Mouse (Mus musculus) lung, postnatal 10 days (tissue): ENCODE measurements around the gene Edrf1.

Experiments
- DNase-seq: peaks from one replicate; pipeline ENCODE4 v3.0.0; 2021

The Edrf1 gene

DNA sequence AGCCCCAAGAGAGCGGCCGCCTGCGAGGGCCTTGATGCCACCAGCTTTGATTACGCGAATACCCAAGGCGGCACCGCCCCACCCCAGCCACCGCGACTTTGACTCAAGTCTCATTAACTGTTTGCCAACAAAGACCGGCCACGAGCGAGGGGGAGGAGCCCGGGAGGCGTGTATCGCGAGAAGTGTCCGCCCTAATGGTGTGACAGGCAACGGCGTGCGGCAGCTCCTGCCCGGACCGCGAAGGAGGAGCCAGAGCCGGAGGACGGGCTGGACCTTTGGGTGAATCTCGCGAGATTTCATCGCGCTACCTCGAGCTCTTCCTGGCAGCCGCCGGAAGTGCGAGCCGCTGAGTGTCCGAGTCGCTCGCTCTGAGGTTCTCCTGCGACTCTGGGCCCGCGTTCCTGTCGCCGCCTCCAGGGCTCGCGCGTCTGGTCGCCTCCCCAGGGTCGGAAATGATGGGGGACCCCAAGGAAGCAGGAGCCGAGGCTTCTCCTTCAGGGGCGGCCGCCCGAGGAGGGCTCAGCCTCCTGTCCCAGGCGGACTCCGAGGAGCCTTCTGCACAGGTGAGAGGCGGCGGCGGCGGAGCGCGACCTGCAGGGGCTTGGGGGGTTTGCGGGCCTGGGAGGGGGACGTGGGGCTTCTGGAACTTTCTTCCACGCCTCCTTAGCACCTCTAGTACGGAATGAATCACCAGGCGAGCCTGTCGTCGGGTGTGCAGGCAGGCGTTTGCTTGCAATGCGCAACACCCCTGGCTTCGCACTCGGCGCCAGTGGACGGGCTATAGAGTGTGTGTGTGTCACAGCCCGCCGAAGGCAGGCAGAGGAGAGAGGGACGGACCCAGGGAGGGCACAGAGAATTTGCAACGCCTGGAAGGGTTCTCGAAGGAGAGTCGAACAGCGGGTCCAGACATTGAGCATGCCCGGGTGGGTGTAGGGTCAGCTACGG, at the start of gene Edrf1:
Gene Edrf1, plus strand, starts transcription at position 183 of the 945 bp plus-strand sequence.
- peak; percentile 100 for DNase-seq

DNA sequence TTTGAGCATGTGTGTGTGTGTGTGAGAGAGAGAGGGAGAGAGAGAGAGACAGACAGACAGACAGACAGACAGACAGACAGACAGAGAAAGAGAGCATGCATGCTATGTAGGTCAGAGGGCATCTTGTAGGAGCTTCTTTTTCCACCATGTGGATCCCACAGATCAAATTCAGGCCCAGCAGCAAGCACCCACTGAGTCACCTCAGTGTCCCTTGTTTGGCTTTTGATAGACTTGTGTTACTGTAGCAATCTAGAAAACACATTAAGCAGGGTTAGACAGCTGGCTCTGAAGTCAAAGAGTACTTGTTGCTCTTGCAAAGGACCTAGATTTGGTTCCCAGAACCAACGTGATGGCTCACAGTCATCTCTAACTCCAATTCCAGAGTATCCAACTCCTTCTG, 45.6 kb upstream of the Edrf1 start:
- DNase-seq, result no peak

DNA sequence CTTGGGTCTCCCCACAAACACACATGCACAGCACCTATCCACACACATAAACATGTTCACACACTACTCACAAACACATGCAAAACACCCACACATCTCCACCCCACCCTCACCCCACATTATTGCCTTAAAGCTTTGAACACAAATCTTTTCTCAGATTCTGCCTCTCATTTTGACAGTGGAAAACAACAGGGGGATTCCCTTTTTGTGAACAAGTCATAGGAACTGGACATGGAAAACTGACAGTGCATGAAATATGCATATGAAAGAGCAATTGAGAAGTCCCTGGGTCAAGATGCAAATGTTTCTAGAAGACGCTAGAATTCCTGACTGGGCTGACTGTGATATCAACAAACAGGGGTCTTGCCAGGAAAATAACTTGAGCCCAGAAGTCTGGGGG, 36.8 kb upstream of the Edrf1 start:
- DNase-seq, result no peak

DNA sequence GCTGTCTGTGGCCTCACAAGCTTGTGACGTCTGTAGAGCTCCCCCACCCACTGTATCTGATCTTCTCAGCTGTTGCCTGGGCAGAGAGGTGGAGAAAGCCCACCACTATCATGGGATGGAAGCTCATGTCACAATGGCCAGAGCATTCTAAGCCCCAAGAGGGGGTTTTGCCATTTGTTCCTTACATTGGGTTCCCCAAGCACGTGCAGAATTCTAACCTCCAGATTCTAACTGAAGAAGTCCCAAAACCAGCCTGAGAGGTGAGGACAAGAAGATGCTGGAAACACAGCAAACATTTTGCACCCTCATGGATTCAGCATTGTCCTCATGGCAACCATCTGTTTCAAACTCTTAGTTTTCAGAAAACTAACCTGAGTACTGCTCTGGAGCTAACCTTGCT, 35.3 kb upstream of the Edrf1 start, which contains the start of gene Tex36:
Gene Tex36, minus strand, starts transcription at position 101 of the 400 bp plus-strand sequence.
- no peak for DNase-seq

DNA sequence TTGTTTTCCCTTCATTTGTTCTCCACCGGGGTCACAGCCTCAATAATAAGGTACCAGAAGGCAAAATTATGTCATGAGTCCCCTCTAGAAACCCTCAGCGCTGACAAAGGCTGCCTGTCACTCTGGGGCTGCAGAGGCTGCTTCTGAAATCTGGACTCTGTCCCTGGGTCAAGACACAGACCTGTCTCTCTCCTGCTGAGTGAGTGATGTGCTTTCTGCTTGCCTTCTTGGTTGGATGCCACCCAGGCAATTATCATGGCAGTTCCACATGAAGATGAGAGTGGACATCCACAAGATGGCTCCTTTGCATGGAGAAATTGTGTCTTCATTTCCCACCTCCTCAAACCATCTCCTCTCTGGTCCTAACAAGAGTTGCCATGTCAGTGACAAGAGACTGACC, 34.2 kb upstream of the Edrf1 start:
- no peak for DNase-seq

DNA sequence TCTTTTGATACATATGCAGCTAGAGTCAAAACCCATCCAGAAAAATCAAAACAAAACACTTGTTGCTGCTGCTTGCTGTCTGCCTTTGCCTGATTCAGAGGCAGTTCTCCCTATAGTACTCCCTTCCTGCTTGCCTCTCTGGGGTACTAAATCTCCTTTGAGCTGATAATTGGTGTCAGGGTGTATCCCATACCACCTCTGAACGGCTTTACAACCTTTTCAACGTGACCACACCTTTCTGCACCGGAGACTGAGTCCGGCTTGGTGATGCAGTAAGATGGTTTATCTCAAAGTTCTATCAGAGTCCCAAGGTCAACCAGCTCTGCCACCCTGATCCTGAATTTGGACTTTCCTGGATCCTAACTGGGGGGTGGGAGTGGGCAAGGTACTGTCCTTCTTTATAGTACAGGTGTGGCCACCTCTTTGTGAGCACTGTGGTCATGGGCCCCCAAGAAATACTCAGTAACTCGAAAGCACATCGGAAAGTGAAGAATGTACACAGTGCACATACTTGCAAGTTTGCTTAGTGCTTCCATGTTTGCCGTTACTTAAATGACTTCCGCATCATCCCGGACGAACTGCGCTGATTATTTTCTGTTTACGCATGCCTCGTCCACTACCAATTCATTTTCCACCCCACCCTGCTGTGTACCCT, 32.8 kb upstream of the Edrf1 start:
- no peak for DNase-seq

DNA sequence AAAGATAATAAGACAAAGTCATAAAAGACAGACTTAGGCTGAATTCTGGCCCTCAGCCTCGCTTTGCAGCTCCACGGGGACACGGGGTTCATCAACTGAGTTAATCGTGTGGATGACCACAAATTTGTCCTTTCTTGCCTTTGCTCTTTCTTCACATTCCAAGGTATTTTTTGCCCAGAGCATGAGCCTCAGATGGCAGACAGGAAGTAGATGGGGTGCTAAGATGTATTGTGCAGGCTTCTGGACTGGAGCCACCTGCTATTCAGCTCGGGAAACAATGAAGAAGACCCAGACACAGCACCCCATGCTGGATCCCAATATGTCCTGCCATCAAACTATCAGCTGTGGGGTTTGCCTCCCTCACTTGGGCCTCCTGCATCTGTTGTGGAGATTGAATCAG, 30.0 kb upstream of the Edrf1 start:
- DNase-seq, result no peak

DNA sequence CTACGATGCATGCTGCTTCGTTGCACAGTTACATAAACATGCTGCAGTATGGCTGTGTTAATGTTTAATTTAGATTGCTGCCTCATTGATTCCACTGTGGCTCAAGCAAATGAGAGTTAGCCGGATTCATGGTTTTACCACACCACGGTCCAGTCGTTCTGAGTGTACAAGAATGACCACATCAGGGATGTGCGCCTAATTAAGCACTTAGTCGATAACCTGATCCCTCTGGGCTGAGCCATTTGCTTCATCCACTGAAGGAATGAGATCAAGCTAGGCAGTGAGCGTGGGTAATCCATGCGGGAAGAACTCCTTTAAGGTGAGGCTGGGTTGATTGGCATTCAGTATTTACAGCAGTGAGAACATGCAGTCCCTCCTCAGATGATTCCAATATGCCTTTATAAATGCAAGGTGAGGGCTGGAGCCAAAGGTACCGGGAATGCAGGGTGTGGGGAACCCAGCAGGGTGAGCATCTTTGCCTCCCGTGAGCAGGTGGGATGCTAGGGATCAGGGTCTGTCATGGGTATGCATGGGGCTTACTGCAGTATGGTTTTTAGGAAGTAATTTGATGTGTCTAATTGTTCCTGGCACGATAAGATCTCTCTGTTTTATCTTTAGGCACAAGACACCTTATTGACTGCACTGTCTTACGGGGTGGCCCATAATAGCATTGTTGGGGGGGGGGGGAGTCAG, 29.3 kb upstream of the Edrf1 start:
- DNase-seq, result no peak

DNA sequence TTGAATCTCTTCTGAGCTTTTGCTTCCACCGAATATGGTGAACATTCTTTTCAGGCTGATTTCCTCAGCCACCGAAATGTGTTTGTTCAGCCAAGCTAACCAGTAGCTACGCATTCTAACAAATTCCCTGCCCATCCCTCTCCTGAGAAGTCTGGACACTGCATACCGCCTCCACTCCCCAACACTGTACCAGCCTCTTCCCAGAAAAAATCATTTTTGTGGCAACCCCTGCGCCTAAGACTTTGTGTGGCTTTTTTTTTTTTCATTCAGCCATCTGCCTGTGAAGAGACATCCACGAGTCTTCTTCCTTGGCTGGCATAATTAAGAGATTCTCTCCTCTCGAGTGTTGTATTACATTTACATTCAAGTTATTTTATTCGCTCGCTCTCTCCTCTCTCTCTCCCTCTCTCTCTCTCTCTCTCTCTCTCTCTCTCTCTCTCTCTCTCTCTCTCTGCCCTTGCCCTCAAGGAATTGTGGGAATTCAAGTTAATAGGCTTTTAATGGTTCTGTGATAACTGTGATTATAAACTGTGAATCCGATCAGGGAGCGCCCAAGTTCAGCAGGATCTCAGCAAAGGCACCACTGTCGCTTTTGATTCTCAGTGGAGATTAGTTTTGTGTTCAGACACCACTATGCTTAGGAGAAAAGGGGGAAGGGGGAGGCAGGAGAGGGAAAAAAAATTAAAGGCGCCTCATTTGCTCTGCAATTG, 28.6 kb upstream of the Edrf1 start:
- no peak for DNase-seq

DNA sequence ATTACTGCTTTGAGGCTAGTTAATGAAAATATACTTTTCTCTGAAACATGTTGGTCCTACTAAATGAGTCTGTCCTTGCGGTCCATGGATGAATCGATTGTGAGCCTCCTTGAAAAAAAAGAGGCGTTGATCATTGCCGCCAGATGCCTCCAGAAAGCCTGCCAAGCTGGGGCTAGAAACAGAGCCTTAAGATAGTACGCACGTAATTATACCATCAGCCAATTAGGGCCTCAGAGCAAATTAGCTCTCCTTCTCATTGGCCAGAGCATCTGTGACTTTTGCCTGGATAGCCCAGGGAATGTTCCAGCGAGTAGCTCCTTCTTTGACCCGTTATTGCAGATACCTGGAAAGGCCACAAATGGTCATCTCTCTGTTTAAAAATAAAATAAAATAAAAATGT, 27.8 kb upstream of the Edrf1 start:
- peak; percentile 49 for DNase-seq

DNA sequence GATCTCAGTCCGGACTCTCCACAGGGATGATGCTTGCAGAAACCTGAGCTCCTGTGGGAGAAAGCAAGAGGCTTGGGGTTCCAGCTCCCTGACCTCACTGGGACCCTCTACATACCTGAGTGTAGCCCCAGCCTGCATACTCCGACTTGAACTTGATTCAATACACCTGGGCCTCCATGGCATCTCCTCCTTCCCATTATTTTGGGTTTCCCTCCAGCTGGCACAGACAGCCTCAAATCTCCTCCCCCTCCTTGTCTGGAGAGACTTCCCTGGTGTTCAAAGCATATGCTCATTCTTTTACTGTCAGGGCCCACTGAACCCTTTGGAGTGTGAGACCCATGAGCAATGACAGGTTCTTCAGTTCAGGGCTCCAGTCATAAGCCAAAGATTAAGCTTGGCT, 24.4 kb upstream of the Edrf1 start:
- DNase-seq, result no peak

DNA sequence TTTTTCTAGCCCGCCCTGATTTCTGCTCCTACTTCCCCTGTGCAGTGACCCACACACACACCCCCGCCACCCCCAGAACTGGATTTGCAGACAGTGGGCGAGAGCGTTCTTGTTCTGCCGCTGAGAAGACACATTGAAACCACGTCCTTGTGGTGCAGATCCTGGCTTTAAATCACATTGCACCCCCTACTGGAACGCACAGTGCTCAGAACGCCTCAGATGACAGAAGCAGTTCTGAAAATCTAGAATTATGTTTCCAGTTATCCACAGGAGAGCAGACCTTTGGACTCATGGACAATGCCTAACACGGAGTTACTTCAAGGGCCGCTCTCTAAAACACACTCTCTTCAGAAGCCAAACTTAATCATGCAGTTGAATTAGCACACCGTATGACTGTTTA, 16.6 kb upstream of the Edrf1 start:
- DNase-seq, result peak; percentile 30

DNA sequence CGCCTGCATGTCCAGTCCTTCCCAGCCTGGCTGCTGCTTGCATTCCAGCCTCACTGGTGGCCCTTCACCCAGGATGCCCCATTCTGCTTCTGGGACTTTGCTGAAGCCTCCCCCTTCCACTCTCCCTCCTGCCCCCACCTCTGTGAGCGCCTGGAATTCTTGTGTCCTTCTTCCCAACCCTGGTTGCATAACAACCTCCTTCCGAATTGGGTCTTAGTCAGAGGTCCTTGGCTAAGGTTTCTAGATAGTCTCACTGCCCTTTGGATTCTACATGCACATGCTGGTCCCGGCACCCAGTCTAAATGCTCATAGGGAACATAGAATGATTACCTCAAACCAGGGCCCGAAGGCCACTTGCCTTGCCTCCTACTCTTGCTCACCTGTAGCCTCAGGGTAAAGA, 14.1 kb upstream of the Edrf1 start:
- no peak for DNase-seq

DNA sequence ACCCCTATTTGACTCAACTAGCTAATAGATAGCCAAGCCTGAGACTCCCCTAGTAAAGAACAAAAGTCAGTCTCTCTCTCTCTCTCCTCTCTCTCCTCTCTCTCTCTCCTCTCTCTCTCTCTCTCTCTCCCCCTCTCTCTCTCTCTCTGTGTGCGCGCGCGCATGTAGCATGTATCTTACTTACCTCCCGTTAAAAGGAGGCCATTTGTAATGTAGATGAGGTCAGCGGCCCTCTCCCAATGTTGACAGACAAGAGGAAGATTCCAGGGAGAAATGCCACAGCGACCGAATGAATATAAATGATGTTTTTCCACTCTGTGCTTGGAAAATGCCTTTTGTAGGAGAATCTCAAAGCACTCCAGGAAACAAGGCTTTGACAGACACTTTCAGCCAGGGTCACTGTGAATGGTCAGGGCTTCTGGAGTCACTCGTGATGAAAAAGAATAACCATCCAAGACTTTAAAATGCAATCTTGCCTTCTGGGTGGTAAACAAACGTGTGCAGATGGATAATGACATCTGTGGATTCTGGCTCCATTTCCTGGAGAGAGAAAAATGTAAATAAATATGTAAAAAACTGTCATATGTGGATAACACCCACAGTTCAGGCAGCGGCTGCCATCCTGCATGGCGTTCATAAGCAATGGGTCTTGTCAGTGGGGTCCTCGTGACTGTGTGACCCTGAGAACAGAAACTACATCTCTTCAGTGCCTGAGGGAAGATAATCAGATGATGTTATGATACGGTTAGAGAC, 10.0 kb upstream of the Edrf1 start:
- no peak for DNase-seq

DNA sequence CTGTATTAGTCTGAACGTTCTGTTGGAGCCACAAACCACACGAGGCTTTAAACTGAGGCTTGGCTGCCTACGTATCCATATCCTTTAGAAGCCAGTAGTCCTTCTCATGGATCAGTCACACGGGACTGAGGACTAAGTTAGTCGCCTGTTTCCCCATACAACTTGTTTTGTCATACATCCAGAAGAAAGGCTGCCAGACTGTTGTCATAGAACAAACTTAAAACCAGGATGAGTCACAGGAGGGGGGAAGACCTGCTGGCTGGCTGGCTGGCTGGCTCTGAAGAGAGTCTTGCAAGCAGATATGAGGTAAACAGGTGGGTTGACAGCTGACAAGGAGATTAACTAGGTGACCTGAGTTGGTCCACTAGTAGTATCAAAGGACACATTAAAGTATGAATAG, 6.5 kb upstream of the Edrf1 start:
- no peak for DNase-seq

DNA sequence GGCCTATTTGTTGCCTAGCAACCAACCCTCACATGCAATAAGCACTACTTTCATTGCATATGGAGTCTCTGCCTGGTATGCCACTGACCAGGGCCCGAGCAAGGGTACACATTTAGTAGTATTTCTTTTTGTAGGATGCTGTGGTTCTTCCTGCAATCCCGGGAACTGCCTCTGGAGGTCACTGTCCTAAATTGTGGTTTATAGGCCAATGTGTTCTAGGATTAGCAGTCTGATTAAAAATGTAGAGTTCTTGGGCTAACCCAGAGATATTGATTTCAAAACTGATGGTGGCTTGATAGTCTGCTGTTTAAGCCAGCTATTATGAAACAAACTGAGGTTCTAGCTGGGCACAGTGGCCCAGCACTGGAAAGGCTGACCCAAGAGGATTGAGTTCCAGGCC, 4.9 kb upstream of the Edrf1 start:
- DNase-seq, result peak; percentile 77

DNA sequence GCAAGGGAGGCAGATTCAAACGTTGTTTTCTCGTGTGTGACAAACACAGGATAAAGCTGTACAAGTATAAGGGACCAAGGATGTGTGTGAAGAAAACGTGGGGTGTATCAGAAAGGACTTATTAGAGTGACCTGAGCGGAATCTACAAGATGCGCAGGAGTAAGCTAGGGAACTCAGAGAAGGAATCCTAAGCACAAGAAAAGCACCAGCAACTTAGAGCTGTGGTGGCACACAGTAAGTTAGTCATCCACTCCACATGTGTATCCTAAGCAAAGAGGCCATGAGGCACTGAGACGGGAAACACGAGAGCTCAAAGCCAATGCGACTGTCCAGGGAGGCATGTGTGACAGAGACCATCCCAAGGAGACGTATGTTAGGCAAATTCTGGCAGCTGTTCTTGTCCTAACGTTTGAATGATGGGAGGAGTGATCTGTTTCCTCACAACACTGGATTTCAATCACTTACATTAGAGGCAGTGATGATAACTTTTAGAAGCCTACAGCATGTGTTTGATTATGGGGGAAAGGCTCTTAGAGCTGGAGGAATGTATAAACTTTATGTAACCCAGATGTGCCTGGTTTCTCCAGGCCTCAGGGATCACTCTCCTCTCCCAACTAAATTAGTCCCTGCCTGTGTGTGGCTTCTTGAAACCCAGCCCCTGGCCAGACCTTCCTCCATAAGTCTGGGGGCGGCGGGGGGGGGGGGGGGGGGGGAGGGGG, 2.3 kb upstream of the Edrf1 start:
- DNase-seq, result no peak

DNA sequence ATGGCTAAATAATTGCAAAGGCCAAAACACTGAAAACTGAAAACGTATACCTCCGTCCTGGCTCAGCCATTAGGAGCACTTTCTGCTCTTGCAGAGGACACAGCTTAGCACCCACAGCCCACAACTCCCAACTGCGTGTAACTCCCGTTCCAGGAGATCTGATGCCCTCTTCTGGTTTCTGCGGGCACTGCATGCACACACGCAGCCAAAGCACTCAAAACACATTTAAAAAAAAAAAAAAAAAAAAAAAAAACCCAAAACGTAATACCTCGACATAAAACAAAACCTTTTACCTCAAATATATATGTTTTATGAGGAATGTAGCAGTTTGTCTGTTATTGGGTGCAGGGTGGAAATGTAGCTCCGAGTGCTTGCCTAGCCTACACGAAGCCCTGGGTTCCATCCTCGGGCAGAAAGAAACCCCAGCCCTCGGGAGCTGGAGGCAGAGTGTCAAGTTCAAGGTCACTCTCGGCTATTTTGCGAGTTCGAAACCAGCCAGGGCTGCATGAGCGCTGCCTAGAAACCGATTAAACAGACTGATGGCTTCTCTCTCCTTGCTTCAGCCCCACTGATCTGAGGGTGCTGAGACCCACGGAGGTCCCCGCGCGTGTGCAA, 498 bp upstream of the Edrf1 start:
- DNase-seq, result peak; percentile 95

DNA sequence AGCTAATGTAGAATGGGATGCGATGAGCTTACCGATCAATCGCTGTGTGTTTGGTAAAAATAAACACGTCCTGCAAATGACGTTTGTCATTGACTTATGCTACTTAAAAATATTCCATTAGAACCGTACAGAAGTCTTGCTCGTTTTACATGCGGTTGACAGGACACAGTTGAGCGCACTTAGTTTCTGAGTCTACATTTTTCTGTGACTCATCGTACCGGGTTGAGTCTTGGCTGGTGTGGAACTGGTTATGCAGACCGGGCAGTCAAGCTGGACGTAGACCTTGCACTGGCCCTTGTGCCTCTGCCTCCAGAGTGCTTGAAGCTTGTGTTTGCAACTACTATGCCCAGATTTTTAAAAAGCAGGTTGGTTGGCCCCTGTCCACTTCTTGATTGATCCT, 963 bp downstream of the Edrf1 start:
- DNase-seq, result peak; percentile 11

DNA sequence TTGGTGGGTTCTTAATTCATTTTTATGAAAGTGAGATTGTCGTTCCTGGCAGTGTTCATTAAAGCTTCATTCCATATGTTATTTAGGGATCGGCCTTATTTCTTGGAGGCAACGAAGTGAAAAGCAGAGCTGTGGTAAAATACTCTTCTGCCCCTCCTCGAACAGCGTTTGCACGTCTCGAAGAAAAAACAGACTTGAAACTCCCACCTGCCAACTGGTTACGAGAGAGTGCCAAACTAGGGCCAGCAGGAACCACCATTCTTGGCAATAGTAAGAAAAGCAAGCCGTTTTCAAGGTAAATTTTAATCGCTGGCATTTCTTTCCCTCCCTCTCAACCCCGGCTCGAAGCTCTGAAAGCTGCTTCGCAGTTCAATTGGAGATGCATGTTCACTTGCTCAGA, 1.5 kb downstream of the Edrf1 start:
- no peak for DNase-seq

DNA sequence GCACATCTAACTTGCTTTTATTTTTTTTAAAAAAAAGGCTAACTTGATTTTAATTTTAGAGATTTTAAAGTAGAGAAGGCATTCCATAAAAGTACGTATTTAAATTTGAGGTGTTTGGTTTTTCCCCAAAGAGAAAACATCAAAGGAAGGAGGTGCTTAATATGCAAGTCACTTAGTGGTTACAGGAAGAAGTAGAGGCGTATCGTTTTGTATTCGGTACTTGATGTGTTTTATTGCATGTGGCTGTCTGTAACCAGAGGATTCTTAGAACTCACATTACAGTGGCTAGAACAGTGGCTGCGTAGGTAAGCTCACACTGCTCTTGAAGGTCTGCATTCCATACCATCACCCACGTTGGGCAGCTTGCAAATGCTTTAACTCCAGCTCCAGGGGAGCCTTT, 8.4 kb downstream of the Edrf1 start:
- no peak for DNase-seq
